Mouse (Mus musculus) large intestine, adult 2 months (tissue): Measurements from ENCODE around the gene Pbld2. TPM values are rescaled to one million over a fixed set of nuclear protein-coding genes. Genes with fewer than 3 reads are reported as not detected.

ENCODE experiments used
- polyA plus RNA-seq: library from polyadenylated mRNA; depleted of rRNA; stranded (reverse); fragments of >200 nt; gene quantifications from 2 replicates; pipeline ENCODE4 v1.2.3, GENCODE M21; 2012; rRNA removed

Pbld2 gene
- polyA plus RNA-seq, 1 experiment = 26.0 TPM

Other genes starting within 250 kb of the Pbld2 start
- 29.9 and 80.4 TPM in 2 replicates for gene Ccar1, start 232.0 kb upstream of the Pbld2 start, polyA plus RNA-seq
- 0.29 and 0.53 TPM in 2 replicates for gene Tet1, start 115.3 kb upstream of the Pbld2 start, polyA plus RNA-seq
- gene Slc25a16, start 103.7 kb upstream of the Pbld2 start, polyA plus RNA-seq = 12.1 and 21.8 TPM in 2 replicates
- gene Dna2, start 77.3 kb upstream of the Pbld2 start, polyA plus RNA-seq = 6.2 and 8.9 TPM in 2 replicates
- 1.5 and 2.3 TPM in 2 replicates for gene Rufy2, start 44.1 kb upstream of the Pbld2 start, polyA plus RNA-seq
- gene Hnrnph3, start 98 bp upstream of the Pbld2 start, polyA plus RNA-seq = 7.3 and 9.8 TPM in 2 replicates
- 2.2 and 2.8 TPM in 2 replicates for gene Pbld1, start 35.8 kb downstream of the Pbld2 start, polyA plus RNA-seq
- not detected in 2 replicates for gene Atoh7, start 75.3 kb downstream of the Pbld2 start, polyA plus RNA-seq
- 0.12 and 0.16 TPM in 2 replicates for gene Mypn, start 179.6 kb downstream of the Pbld2 start, polyA plus RNA-seq
- gene Herc4, start 219.5 kb downstream of the Pbld2 start, polyA plus RNA-seq = 15.6 and 17.7 TPM in 2 replicates